Mouse (Mus musculus): ENCODE data around the gene Sod2. TPM values are rescaled to one million over a fixed set of nuclear protein-coding genes. Genes with fewer than 3 reads are reported as not detected.
"Not testable (repeated sequence)": the region's sequence is repeated elsewhere in the genome, so short reads cannot be mapped to it uniquely, and the experiment has no call there.

Sod2 gene
- 95.4 and 101 TPM in 2 replicates for polyA plus RNA-seq (2016; fragmentation: Nextera tagmentation; extraction: Ambion mirVana)

DNA sequence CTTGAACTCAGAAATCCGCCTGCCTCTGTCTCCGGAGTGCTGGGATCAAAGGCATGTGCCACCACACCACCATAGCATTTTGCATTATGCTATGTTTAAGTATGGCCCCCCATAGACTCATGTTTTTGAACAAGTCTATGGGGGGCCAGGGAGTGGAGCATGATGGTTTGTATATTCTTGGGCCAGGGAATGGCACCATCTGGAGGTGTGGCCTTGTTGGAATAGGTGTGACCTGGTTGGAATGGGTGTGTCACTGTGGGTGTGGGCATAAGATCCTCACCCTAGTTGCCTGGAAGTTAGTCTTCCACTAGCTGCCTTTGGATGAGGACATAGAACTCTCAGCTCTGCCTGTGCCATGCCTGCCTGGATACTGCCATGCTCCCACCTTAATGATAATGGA lies at the start of gene Sod2:
Sod2 (plus strand) TSS at position 301 of the 400 bp plus-strand sequence.
- Histone ChIP-seq H3K4me3 (peak within 1 kb of the TSS; percentile 75), H3K27ac (replicated peaks) (peak within 1 kb of the TSS; percentile 86), H3K4me1 (peaks cover 16% of the 10 kb centered on the region), H3K36me3 (replicated peaks) (peaks cover 11% of the 10 kb centered on the region)
- not testable (repeated sequence) for DNase-seq (ENCODE audit: low spot score); H3K27me3 ChIP-seq (replicated peaks; ENCODE audit: low read depth, poor library complexity, severe bottlenecking); H3K9me3 ChIP-seq
- WGBS, result 93% methylated on average over 2 of the region's 2 CpGs

DNA sequence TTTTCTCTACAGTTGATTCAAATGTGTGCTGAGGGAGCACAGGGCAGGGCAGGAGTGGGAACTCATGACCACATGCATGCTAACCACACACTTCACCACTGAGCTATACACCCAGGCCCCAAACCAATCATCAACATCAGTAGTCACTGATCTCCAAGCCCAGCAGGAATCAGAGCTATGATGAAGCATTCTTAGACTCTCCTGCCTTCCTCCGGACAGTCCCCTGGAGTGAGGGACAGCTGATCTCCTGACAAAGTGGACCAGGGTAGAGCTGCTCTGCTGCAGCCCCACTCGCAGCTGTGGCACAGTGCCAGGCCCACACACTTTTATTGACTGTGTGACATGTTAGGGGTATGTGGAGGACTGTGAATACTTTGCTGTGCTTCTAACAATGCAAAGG lies 47.3 kb upstream of the Sod2 start:
- H3K27me3 ChIP-seq (replicated peaks; ENCODE audit: low read depth, poor library complexity, severe bottlenecking); DNase-seq (ENCODE audit: low spot score); H3K9me3 ChIP-seq; H3K27ac ChIP-seq (replicated peaks): not testable (repeated sequence)
- 83% methylated on average over 2 of the region's 2 CpGs for WGBS
- peak overlapping the region; percentile 48 for H3K4me3 ChIP-seq
- peaks cover 14% of the 10 kb centered on the region for H3K4me1 ChIP-seq
- peaks cover 29% of the 10 kb centered on the region for H3K36me3 ChIP-seq (replicated peaks)

DNA sequence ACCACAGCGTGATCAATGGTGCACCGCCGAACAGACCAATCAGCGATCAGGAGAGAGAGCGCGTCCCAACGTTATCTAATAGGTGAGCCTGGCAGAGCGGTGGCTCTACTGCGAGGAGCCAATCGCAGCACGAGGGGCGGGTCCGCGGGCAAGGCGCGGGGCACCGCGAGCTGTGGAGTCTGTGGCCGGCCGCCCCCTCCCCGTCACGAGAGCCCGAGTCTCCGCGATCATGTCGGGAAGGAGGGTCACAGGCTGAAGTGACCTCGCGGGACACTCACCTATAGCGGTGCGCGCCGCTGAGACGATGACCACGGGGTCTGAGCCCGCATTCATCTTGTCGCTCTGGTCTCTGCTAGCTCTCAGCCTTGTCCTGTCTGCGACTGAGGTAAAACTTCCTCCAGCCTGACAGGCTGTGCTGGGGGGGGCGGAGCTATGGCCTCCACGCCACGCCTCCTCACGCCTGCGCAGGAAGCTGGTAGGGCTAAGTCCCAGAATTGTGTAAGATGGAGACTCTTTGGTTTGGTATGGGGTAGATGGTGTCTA lies 46.2 kb upstream of the Sod2 start, which contains the start of gene Acat2:
Acat2 (minus strand) TSS at position 417 of the 543 bp plus-strand sequence.
- under 1% methylated on average over 42 of the region's 42 CpGs for WGBS
- no peaks in the 10 kb centered on the region for H3K9me3 ChIP-seq
- peaks cover 14% of the 10 kb centered on the region for H3K4me1 ChIP-seq
- peak; percentile 93 for DNase-seq (ENCODE audit: low spot score)
- H3K4me3 ChIP-seq, result peak within 1 kb of the TSS; percentile 76
- H3K27ac ChIP-seq (replicated peaks), result peak within 1 kb of the TSS; percentile 91
- peaks cover 30% of the 10 kb centered on the region for H3K36me3 ChIP-seq (replicated peaks)
- H3K27me3 ChIP-seq (replicated peaks; ENCODE audit: low read depth, poor library complexity, severe bottlenecking), result no peaks in the 10 kb centered on the region

DNA sequence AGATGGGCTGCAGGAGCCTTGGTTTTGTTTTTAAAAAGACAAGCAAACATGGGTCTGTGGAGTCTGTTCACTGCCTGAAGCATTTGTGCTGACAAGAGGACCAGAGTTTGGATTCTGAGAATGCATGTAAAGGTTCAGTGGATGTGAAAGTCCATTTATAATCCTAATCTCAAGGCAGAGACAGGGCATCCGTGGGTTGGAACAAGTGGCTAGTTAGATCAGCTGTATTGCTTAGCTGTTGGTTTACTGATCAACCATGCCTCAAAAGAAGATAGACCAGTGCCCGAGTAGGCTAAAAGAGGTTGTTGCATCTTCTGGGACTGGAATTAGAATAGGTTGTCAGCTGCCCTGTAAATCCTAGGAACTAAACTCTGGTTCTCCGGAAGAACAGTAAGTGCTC lies 43.2 kb upstream of the Sod2 start:
- H3K27ac ChIP-seq (replicated peaks), result no peak overlapping the region
- DNase-seq (ENCODE audit: low spot score), result no peak
- H3K9me3 ChIP-seq, result no peaks in the 10 kb centered on the region
- H3K36me3 ChIP-seq (replicated peaks), result peaks cover 38% of the 10 kb centered on the region
- peaks cover 14% of the 10 kb centered on the region for H3K4me1 ChIP-seq
- H3K27me3 ChIP-seq (replicated peaks; ENCODE audit: low read depth, poor library complexity, severe bottlenecking), result no peaks in the 10 kb centered on the region
- 84% methylated on average over 3 of the region's 3 CpGs for WGBS
- no peak overlapping the region for H3K4me3 ChIP-seq

DNA sequence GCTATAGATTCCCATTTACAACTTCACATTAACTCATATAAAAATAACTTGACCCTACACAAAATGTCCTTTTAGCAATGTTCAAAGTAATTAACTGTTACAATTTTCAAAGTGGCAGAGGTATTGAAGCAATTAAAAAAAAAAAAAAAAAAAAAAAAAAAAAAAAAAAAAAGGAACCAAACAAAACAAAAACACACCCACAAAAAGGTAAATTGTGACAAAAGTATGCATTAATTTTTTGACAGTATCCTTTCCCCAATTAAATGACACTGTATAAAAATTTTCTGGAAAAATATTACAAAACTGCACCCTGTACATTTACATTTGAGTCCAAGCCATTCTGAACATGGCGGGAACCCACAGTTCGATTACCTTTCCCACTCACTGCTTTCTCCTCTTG lies 39.5 kb upstream of the Sod2 start:
- Histone ChIP-seq H3K27me3 (replicated peaks; ENCODE audit: low read depth, poor library complexity, severe bottlenecking) (no peaks in the 10 kb centered on the region), H3K27ac (replicated peaks) (no peak overlapping the region), H3K9me3 (no peaks in the 10 kb centered on the region), H3K36me3 (replicated peaks) (peaks cover 70% of the 10 kb centered on the region), H3K4me1 (no peaks in the 10 kb centered on the region), H3K4me3 (no peak overlapping the region)
- DNase-seq (ENCODE audit: low spot score), result no peak
- WGBS, result 93% methylated on average over 2 of the region's 2 CpGs

DNA sequence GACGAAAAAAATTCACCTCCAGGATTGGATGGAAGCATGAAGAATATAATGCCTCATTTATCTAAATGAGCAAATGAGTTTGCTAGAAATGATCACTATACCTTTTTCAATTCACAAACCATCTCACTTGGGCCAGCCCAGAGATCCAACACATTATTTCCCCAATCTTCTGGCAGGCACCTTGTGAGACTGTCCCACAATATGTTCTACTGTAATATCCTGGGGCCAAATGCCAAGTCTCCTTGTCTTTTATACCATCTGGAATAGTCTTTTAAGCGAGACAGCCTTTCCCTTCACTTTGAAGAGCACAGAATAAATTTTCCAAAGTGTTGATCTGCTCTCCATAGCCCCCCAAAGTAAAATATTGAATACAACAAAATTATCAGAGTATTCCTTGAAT lies 32.8 kb upstream of the Sod2 start:
- 89% methylated on average over 2 of the region's 2 CpGs for WGBS
- no peak overlapping the region for H3K4me3 ChIP-seq
- no peaks in the 10 kb centered on the region for H3K27me3 ChIP-seq (replicated peaks; ENCODE audit: low read depth, poor library complexity, severe bottlenecking)
- no peak overlapping the region for H3K27ac ChIP-seq (replicated peaks)
- no peaks in the 10 kb centered on the region for H3K9me3 ChIP-seq
- no peak for DNase-seq (ENCODE audit: low spot score)
- H3K36me3 ChIP-seq (replicated peaks), result peaks cover 88% of the 10 kb centered on the region
- H3K4me1 ChIP-seq, result no peaks in the 10 kb centered on the region

DNA sequence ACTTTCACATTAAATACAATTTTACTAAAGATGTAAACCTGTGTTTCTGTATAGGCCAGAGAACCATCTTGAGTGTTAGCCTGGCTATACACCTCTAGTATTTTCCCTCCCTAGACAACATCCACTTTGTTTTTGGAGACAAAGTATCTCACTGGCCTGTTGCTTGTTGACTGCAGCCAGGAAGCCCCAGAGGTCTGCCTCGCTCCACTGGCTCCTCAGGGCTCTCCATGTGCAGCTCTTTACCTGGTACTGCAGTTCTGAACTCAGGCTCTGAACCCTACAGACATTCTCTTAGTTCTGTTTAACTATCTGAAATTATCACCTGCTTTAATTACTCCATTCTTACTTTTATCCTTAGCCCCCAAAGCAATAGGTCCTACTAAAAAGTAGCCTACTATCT lies 28.1 kb upstream of the Sod2 start:
- Histone ChIP-seq H3K27me3 (replicated peaks; ENCODE audit: low read depth, poor library complexity, severe bottlenecking) (no peaks in the 10 kb centered on the region), H3K4me1 (no peaks in the 10 kb centered on the region), H3K27ac (replicated peaks) (no peak overlapping the region), H3K9me3 (no peaks in the 10 kb centered on the region), H3K36me3 (replicated peaks) (peaks cover 88% of the 10 kb centered on the region), H3K4me3 (no peak overlapping the region)
- DNase-seq (ENCODE audit: low spot score), result no peak
- WGBS, result 96% methylated on average over 1 of the region's 1 CpGs

DNA sequence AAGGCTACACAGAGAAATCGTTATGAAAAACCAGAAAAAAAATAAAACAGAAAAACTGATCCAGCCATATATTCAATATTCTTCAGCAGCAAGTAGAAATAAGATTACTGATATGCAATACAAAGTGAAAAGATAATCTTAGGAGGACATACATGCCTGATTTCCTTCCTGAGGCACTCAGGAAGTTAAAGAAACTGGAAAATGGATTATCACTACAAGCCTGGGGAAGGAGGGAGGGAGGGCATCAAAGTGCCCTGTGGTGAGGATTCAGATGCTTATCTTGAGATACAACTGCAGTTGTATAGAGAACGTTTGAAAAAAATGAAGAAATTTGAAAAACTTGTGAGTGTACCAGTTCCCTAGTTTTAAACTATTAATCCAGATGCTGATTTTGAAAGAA lies 22.7 kb upstream of the Sod2 start:
- Histone ChIP-seq H3K36me3 (replicated peaks) (peaks cover 97% of the 10 kb centered on the region), H3K4me3 (no peak overlapping the region), H3K9me3 (0 out of 2 replicates have a peak, but pooled peaks cover 3% of the 10 kb centered on the region), H3K27me3 (replicated peaks; ENCODE audit: low read depth, poor library complexity, severe bottlenecking) (no peaks in the 10 kb centered on the region), H3K4me1 (no peaks in the 10 kb centered on the region), H3K27ac (replicated peaks) (no peak overlapping the region)
- 87% methylated on average over 2 of the region's 2 CpGs for WGBS
- no peak for DNase-seq (ENCODE audit: low spot score)

DNA sequence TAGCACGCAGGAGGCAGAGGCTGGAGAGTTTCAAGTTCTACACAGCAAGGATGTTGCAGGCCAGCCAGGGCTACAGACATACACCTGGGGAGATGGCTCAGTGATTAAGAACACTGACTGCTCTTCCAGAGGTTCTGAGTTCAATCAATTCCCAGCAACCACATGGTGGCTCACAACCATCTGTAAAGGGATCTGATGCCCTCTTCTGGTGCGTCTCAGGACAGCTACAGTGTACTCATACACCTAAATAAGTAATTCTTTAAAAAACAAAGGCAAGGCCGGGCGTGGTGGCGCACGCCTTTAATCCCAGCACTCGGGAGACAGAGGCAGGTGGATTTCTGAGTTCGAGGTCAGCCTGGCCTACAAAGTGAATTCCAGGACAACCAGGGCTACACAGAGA lies 18.6 kb upstream of the Sod2 start:
- H3K36me3 ChIP-seq (replicated peaks), result peaks cover 62% of the 10 kb centered on the region
- WGBS, result 97% methylated on average over 8 of the region's 8 CpGs
- not testable (repeated sequence) for H3K4me3 ChIP-seq; H3K9me3 ChIP-seq; H3K27ac ChIP-seq (replicated peaks); DNase-seq (ENCODE audit: low spot score); H3K27me3 ChIP-seq (replicated peaks; ENCODE audit: low read depth, poor library complexity, severe bottlenecking)
- H3K4me1 ChIP-seq, result peaks cover 11% of the 10 kb centered on the region

DNA sequence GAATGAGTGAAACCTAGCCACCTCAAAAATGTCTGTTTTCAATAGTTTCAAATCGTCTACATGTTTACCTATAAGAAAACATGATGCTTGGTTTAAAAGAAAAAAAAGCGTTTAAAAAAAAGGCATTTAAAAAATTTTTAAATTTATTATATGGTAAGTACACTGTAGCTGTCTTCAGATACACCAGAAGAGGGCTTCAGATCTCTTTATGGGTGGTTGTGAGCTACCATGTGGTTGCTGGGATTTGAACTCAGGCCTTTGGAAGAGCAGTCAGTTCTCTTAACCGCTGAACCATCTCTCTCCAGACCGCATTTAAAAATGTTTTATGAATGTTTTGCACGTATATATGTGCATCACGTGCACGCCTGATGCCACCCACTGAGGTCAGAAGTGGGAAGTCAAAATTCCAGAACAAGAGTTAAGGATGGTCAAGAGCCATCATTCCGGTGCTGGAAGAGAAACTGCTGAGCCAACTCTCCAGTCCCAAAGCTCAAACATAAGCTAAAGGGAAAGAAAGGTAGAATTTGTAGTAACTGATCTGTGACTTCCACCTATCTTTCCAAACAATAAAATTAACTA lies 16.0 kb upstream of the Sod2 start:
- peak overlapping the region; percentile 89 for H3K4me3 ChIP-seq
- H3K27ac ChIP-seq (replicated peaks), result peak overlapping the region; percentile 100; the same call in 1 of the 2 replicates
- no peaks in the 10 kb centered on the region for H3K27me3 ChIP-seq (replicated peaks; ENCODE audit: low read depth, poor library complexity, severe bottlenecking)
- WGBS, result 71% methylated on average over 8 of the region's 8 CpGs
- peaks cover 14% of the 10 kb centered on the region for H3K4me1 ChIP-seq
- no peak for DNase-seq (ENCODE audit: low spot score)
- 0 out of 2 replicates have a peak, but pooled peaks cover 3% of the 10 kb centered on the region for H3K9me3 ChIP-seq
- peaks cover 37% of the 10 kb centered on the region for H3K36me3 ChIP-seq (replicated peaks)

DNA sequence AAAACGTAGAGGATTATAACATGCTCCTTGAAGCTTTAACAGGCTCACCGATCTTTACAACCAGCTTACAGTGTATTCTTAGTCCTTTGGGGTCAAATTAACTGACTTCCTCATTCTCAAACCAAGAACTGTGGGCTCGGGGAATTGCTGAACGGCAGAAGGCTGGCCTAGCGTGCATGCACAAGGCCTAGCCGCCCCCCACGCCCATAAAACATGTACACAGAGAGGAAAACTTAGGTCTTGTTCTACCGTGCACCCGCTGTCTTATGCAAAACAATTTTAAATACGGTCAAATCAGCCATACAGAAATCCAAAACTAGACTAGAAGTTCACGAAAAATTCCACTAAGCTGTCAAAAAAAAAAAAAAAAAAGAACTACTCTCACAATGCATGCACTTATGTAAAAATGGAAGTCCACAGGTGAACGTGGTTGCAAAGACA lies 15.4 kb upstream of the Sod2 start:
- Histone ChIP-seq H3K27me3 (replicated peaks; ENCODE audit: low read depth, poor library complexity, severe bottlenecking) (no peaks in the 10 kb centered on the region), H3K4me1 (peaks cover 14% of the 10 kb centered on the region), H3K4me3 (peak overlapping the region; percentile 89), H3K9me3 (0 out of 2 replicates have a peak, but pooled peaks cover 3% of the 10 kb centered on the region), H3K36me3 (replicated peaks) (peaks cover 33% of the 10 kb centered on the region), H3K27ac (replicated peaks) (peak overlapping the region; percentile 100)
- peak; percentile 20 for DNase-seq (ENCODE audit: low spot score)
- 6% methylated on average over 12 of the region's 12 CpGs for WGBS

DNA sequence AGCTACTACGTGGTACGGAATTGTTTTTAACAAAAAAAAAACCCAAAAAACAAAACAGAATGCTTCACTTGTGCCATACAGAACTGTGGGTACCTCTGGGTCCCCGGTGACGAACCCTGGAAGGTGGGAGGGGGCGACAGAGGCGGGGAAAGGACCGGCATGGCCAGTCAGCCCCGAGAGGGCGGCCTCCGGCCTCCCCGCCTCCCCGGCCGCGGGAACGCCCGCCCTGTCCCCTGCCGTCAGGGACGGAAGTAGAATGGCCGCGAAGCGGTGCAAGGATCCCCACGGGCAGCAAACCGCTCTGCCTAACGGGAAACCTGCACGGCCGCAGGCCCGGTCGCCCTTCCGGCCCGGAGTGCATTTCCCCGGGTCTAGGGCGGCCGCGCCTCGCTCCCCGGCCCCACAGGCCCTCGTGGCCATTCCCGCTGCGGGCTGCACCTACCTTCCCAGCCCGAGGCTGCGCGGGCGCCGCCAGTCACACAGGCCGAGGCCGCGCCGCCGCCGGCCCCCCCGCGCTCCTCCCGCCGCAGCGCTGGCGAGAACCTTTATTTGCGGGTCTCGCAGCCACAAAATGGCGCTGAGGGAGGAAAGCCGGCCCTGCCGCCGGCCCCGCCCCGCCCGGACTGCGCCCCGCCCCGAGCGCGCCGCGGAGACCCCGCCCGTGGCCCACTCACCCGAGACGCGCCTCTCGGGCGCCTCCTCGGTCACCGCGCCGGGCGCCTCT lies 14.8 kb upstream of the Sod2 start:
- peak; percentile 93 for DNase-seq (ENCODE audit: low spot score)
- peaks cover 27% of the 10 kb centered on the region for H3K36me3 ChIP-seq (replicated peaks)
- H3K9me3 ChIP-seq, result 0 out of 2 replicates have a peak, but pooled peaks cover 3% of the 10 kb centered on the region
- H3K27me3 ChIP-seq (replicated peaks; ENCODE audit: low read depth, poor library complexity, severe bottlenecking), result no peaks in the 10 kb centered on the region
- peak overlapping the region; percentile 89 for H3K4me3 ChIP-seq
- H3K27ac ChIP-seq (replicated peaks), result peak overlapping the region; percentile 100
- WGBS, result under 1% methylated on average over 84 of the region's 84 CpGs
- peaks cover 14% of the 10 kb centered on the region for H3K4me1 ChIP-seq
